Mouse (Mus musculus): Measurements from ENCODE around the gene Gnas.

- TF ChIP-seq CTCF (IDR thresholded peaks at IDR 0.05; ENCODE audit: control insufficient read depth, insufficient read depth, insufficient replicate concordance, low read depth, low read length) (no peak), POLR2A (IDR thresholded peaks at IDR 0.05; ENCODE audit: control insufficient read depth, low read depth, low read length) (no peak)
These were observed 53.2 kb downstream of the Gnas start for GRCm38 (mm10) chr2:174337275-174337674.
